Mouse (Mus musculus): ENCODE results near the gene Ercc4. TPM values are rescaled to one million over a fixed set of nuclear protein-coding genes. Genes with fewer than 3 reads are reported as not detected.
"Not testable (repeated sequence)": the region's sequence is repeated elsewhere in the genome, so short reads cannot be mapped to it uniquely, and the experiment has no call there.

Ercc4 gene
- 10 to 100 TPM; 22.2 to 35.9 (median 24.4) TPM for total RNA-seq (2022)

GRCm38 (mm10) chr16:13109156-13109989, at the start of gene Ercc4:
Gene Ercc4, plus strand, starts transcription at chr16:13109684.
- peak; percentile 94 to 96 for DNase-seq (ENCODE audit: low spot score in 2 of 2)

- no peak for DNase-seq (ENCODE audit: low spot score in 2 of 2)
Measured at GRCm38 (mm10) chr16:13061113-13061512, 48.4 kb upstream of the Ercc4 start.

GRCm38 (mm10) chr16:13074176-13074575, 35.3 kb upstream of the Ercc4 start:
- DNase-seq (ENCODE audit: low spot score in 2 of 2), result no peak

- no peak for DNase-seq (ENCODE audit: low spot score in 2 of 2)
Measured at GRCm38 (mm10) chr16:13080161-13080560, 29.3 kb upstream of the Ercc4 start.

- DNase-seq (ENCODE audit: low spot score in 2 of 2), result no peak
Measured at GRCm38 (mm10) chr16:13083155-13083798, 26.2 kb upstream of the Ercc4 start.

- no peak for DNase-seq (ENCODE audit: low spot score in 2 of 2)
Measured at GRCm38 (mm10) chr16:13108356-13108755, 1.1 kb upstream of the Ercc4 start.

- DNase-seq (ENCODE audit: low spot score in 2 of 2), result no peak
Measured at GRCm38 (mm10) chr16:13109990-13110595, 609 bp downstream of the Ercc4 start.

GRCm38 (mm10) chr16:13114821-13115220, 5.3 kb downstream of the Ercc4 start:
- DNase-seq (ENCODE audit: low spot score in 2 of 2), result no peak

GRCm38 (mm10) chr16:13115466-13115865, 6.0 kb downstream of the Ercc4 start:
- DNase-seq (ENCODE audit: low spot score in 2 of 2), result not testable (repeated sequence)

GRCm38 (mm10) chr16:13117299-13117966, 7.9 kb downstream of the Ercc4 start:
- DNase-seq (ENCODE audit: low spot score in 2 of 2), result no peak

- no peak for DNase-seq (ENCODE audit: low spot score in 2 of 2)
Measured at GRCm38 (mm10) chr16:13117967-13118430, 8.5 kb downstream of the Ercc4 start.

- no peak for DNase-seq (ENCODE audit: low spot score in 2 of 2)
Measured at GRCm38 (mm10) chr16:13118754-13119294, 9.3 kb downstream of the Ercc4 start.

- DNase-seq (ENCODE audit: low spot score in 2 of 2), result no peak
Measured at GRCm38 (mm10) chr16:13119641-13120350, 10.3 kb downstream of the Ercc4 start.

GRCm38 (mm10) chr16:13125357-13125756, 15.9 kb downstream of the Ercc4 start:
- no peak for DNase-seq (ENCODE audit: low spot score in 2 of 2)

GRCm38 (mm10) chr16:13127566-13127965, 18.1 kb downstream of the Ercc4 start:
- no peak for DNase-seq (ENCODE audit: low spot score in 2 of 2)

- DNase-seq (ENCODE audit: low spot score in 2 of 2), result no peak
Measured at GRCm38 (mm10) chr16:13130412-13130811, 20.9 kb downstream of the Ercc4 start.

GRCm38 (mm10) chr16:13141220-13141619, 31.7 kb downstream of the Ercc4 start:
- DNase-seq (ENCODE audit: low spot score in 2 of 2), result no peak

- DNase-seq (ENCODE audit: low spot score in 2 of 2), result no peak
Measured at GRCm38 (mm10) chr16:13143932-13144331, 34.4 kb downstream of the Ercc4 start.

- DNase-seq (ENCODE audit: low spot score in 2 of 2), result no peak
Measured at GRCm38 (mm10) chr16:13144682-13145410, 35.4 kb downstream of the Ercc4 start.

GRCm38 (mm10) chr16:13146231-13146630, 36.7 kb downstream of the Ercc4 start:
- DNase-seq (ENCODE audit: low spot score in 2 of 2), result no peak

All from layer of hippocampus, adult 8-10 months (tissue).